Mouse (Mus musculus): ENCODE data around the gene Olfr1513.
"Not testable (repeated sequence)": the region's sequence is repeated elsewhere in the genome, so short reads cannot be mapped to it uniquely, and the experiment has no call there.

The Olfr1513 gene

DNA sequence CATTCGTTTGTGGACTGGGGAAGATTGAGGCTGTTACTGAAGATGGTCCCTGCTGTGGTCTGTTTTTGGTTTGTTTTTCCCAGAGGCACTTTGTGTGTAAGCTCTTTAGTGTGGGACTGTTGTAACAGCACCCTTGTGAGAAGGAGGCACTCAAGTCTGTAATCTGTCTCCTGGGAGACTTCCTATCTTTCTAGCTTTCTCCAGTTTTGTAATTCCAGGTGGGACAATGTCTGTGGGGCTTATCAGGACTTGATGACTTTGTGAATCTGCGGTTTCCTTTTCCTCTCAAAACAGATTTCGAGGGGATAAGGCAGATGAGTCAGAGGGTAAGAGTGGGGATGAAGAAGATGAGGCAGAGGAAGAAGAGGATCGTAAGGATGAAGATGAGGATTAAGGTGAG is at the start of gene Olfr1513:
Gene Olfr1513, minus strand, starts transcription at position 101 of the 400 bp plus-strand sequence.
- no peak for DNase-seq (ENCODE audit: low spot score in 2 of 2)

DNA sequence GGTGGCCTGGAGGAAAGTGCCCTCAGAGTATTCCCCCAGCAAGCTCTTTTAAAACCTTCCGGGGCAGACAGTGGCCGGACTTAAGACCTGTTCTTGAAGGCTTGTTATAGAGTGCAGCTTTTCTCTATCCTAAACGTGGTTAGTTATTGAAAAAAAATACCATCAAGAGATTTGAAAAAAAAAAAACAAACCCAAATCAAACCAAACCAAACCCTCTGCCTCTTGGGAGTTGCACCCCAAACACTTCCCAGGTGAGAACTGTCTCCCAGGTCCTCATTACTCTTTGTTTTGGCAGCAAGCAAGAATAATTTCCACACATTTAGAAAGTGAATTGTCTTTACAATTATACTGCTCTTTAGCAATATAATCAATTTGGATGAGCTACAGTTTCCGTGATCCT is 41.1 kb upstream of the Olfr1513 start, which contains the start of gene Olfr1511:
Gene Olfr1511, minus strand, starts transcription at position 101 of the 400 bp plus-strand sequence.
- no peak for DNase-seq (ENCODE audit: low spot score in 2 of 2)

DNA sequence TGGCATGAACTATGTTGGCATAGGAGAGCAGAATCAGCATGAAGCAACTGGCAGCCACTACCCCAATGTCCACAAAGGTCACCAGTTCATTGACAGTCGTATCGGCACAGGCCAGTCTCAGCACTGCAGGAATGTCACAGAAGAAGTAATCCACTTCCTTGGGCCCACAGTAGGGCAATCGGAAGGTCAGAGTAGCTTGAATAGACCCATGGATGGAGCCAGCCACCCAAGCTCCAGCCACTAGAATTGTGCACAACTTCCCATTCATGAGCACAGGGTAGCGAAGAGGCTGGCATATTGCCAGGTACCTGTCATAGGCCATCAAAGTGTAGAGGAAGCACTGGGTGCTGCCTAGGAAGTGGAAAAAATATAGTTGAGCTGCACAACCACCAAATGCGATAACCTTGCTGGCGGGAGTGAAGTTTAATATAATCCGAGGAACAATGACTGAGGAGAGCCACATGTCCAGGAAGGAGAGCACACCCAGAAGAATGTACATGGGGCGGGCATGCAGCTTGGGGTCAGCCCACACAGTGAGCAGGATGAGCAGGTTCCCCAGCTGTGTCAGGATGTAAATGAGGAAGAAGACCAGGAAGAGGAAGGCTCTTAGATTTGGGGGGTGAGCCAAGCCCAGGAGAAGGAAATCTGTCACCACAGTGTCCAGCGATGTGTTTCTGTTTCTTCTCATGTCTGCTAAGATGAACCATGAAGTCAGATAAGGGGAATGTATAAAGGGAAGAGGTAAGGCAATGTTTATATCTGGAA is 34.1 kb upstream of the Olfr1513 start:
- not testable (repeated sequence) for DNase-seq (ENCODE audit: low spot score in 2 of 2)

DNA sequence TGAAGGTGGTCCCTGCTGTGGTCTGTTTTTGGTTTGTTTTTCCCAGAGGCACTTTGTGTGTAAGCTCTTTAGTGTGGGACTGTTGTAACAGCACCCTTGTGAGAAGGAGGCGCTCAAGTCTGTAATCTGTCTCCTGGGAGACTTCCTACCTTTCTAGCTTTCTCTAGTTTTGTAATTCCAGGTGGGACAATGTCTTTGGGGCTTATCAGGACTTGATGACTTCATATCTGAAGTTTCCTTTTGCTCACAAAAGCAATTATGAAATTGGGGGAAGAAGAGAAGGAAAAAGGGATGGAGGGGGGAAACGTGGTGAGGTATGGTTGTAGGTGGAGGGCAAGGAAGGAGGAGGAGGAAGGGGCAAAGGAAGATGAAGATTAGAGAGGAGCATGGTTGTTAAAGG is 22.9 kb upstream of the Olfr1513 start, which contains the start of gene Olfr1512:
Gene Olfr1512, minus strand, starts transcription at position 101 of the 400 bp plus-strand sequence.
- no peak for DNase-seq (ENCODE audit: low spot score in 2 of 2)

DNA sequence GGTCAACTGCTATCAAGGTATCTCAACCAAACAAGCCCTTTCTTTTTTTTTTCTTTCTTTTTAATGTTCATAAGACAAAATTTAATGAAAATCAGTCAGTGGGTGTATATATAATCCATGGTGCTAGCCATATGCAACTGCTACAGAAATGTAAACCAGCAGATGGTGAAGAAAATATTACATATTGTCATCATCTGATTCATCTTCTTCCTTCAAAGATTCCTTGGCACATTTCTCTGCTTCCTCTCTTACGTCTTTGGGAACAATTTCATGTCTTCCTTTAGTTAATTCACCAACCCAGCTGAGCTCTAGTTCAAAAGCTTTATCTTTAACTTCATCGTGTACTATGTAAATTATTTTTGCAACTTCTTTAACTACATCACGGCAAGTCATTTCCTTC is 12.5 kb upstream of the Olfr1513 start:
- peak in 1 of 2 experiments; percentile 6 for DNase-seq (ENCODE audit: low spot score in 2 of 2)

DNA sequence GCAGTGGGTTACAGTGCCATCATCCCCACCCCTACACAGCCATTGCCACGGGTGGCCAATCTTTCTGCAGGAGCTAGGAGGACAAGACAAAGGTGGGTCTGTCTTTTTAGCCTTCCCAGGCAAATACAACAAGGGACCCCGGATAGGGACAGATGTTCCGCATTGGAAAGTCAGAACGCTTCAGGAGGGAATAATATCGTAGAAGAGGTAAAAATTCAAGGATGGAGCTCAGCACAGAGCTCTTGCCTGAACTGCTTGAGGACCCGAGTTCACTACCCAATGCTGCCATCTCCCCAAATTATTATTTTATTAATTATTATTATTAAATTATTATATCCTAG is 16.7 kb downstream of the Olfr1513 start:
- no peak for DNase-seq (ENCODE audit: low spot score in 2 of 2)

DNA sequence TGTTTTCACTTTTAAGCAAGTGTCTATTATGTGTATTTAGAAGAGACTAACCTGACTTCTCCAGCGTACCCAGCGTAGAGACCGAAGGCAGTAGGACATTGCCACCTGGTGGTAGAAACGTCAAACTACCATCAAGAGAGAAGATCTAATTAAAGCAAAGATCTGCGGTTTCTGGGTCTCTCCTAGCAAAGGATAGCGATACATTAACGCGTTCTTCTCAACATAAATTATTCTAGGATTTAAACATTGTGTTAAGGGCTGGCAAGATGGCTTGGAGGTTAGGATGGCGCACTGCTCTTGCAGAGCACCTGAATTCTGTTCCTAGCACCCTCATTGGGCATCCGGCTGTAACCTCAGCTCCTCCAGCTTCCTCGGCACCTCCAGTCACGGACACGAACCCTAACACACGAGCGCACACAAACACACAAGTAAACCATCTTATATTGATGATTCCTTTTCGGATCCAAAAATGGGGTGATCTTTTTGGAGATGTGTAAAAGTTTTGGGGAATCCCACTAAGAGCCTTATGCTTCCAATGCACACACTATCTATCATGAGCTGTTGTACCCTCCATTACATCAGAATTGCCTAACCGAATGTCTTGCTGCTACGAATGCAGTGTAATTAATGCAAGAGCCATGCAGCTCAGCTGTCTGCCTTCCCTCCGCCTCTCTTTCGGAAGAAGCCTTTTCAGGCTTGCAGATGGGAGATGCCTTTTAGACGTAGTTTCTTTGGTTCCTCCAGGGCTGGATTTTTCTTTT is 17.3 kb downstream of the Olfr1513 start:
- peak; percentile 58 to 84 for DNase-seq (ENCODE audit: low spot score in 2 of 2)

DNA sequence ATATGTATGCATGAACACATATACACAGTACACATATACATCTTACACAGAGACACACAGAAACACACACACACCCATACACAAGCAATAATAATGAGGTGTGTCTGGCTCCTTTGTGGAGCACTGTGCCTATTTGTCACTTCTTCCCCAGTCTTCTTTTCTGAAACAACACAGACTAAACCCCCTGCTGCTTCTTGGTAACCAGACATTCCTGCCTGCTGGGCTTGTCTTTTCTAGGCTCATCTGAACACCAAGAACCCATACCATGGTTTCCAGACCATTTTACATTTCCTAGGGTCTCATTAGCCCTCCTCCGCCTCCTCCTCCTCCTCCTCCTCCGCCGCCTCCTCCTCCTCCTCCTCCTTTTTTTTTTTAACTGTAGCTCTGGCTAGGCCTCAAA is 24.0 kb downstream of the Olfr1513 start:
- DNase-seq (ENCODE audit: low spot score in 2 of 2) = no peak

DNA sequence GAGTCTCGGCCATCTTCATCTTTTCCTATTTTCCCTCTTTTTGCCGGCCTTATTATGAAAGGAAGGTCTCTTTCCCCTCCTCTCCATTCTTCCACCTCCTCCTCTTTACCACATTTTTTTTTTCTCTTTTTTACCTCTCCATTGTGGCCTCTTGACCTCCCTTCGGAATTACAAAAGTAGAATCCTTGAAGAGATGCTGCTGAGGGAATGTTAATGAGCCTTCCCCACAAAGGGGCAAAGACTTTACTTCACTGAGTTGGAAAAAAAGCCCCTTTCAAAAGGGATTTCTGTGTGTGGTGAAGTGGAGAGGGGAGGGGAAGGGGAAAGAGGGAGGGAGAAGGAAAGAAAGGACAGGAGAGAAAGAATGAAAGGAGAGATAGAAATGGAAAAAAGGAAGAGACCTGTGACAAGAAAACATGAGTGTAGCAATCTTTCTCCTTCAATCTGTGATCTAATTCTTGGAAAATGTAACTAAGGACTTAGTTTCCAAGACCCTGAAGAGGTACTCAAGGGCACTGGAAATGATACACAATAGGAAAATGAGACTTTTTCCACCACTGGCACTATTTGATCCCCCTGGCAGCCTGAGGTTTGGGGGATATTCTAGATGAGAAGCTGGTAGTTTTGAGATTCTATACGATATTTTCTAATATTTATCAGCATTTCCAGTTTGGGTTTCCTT is 25.0 kb downstream of the Olfr1513 start:
- no peak for DNase-seq (ENCODE audit: low spot score in 2 of 2)

DNA sequence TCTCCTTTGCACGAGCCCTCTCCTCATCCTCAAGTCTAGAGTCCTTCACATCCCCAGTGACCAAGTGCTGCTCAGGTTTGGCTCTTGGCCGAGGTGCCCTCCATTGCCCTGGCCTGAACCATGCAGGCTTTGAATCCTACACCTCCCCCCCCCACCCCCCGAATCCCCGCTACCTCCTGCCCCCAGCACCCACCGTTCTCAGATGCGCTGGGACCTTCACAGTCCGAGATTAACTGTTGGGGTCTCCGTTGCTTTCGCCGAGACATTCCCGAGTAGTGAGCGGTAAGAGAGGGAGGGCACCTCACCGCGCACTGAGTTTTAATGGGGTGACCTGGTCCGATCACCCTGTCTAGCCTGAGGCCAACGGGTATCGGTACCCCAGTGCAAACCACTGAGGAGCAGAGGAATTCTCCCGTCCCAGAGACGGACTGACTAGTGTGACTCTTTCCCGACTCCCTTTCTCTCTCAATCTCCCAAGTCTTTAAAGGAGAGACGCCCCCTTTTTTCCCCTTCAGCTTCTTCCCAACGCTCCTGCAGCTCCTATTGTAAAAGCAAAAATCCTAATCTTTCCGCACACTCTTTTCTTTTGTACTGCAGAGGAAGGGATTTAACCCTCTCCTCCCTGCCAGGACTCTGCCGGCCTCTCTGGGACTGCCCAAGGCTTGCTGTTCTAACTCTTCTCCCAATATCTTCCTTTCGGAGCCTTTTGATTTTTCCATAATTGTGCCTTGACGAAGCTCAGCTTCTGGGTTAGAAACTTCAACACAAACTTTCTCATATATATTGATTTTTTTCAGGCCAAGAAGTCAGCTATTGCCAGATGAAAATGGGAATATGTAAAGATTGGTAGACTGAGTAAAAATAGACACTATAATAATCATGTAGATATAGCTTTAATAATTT is 28.0 kb downstream of the Olfr1513 start, which contains the start of gene Sall2:
Gene Sall2, minus strand, starts transcription at position 853 of the 903 bp plus-strand sequence.
- no peak for DNase-seq (ENCODE audit: low spot score in 2 of 2)

DNA sequence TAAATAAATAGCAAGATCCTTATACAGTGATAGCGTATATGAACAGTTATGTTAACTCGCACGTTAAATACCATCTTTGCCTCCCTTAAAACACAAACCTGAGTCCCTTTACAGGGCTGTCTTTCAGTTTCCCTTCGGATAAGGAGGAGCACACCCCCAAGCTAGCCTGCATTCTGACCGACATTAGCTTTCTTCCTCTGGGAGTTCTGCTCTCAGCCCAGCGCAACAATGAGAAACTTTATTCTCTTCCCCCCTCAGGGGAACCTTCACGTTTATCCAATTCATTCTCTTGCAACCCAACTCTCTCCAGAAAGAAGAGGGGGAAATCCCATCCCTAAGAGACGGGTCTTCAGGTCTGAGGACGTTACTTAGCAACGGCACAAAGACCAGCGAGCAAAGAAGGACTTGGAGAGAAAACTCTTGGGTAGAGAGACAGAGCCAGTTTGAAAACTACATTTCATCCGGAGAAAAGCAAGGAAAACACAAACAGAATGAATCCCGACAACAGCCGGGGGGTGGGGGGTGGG is 28.8 kb downstream of the Olfr1513 start:
- no peak for DNase-seq (ENCODE audit: low spot score in 2 of 2)

DNA sequence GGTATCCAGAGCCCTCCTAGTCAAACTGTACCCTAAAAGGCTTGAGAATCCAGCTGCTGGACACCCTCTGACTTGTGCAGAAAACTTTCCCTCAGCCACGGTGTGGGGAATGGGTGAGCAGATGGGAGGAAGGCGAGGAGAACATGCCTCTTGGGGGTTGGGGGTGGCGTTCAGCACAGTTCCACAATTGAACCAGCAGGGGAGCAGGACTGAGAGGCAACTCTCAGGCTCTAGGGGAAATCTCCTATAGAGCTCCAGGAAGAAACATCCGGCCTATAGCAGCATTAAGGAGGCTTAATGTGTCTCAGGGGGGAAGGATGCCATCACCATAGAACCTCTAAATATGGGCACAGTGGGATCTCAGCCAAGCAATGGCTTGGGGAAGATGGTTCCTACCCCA is 30.3 kb downstream of the Olfr1513 start:
- DNase-seq (ENCODE audit: low spot score in 2 of 2) = no peak

DNA sequence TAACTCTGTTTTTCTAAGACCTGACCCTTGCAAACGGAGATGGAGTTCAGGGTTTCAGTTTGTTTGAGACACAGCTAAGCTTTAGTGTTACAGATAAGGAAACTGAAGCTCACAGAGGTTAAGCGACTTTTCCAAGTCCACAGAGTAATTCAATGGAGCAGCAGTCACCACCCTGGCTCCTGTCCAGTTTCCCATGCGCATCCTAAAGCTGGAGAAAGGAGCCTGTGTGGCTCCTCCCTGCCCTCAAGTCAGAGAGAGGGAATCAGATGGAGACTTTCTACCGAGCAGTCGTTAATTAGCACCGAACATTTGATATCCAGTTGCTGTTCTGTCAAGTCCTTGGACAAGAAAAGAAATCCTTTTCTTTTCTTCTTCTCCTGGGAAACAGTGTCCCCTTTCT is 36.8 kb downstream of the Olfr1513 start:
- DNase-seq (ENCODE audit: low spot score in 2 of 2) = no peak

DNA sequence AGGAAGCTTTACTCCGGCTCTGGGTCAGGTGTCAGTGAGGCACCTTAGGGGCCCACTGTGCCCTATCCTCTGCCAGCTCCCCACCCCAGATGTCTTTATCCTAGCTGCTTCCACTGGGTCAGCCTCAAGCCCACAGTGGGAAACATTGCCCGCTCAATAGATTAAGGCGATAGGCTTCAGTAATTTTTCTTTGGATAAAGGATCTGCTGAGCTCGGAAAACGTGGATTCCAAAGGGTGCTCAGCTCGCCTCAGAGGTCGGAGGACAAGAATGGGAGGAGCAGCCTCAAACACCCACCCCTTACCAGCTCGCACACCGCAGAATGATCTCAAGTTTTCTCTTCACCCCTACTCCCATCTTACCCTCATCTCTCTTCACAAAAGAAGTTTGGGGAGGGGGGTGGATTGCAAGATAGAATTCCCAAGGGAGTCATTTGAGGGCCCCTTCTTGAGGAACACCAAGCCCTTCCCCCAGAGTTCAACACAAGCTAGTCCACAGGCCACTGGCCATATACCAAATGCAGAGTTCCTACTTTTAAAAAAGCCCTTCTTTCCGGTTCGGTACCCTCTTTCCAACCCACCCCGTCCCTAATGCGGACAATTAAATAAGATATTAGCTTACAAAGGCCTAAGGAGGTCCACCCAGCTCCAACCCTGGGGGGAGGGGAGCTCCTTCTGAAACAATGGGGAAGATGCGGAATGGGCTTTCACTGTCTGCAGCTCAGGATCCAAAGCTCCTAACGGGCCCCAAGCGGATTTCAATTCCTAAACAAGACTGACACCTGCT is 39.6 kb downstream of the Olfr1513 start:
- no peak for DNase-seq (ENCODE audit: low spot score in 2 of 2)

DNA sequence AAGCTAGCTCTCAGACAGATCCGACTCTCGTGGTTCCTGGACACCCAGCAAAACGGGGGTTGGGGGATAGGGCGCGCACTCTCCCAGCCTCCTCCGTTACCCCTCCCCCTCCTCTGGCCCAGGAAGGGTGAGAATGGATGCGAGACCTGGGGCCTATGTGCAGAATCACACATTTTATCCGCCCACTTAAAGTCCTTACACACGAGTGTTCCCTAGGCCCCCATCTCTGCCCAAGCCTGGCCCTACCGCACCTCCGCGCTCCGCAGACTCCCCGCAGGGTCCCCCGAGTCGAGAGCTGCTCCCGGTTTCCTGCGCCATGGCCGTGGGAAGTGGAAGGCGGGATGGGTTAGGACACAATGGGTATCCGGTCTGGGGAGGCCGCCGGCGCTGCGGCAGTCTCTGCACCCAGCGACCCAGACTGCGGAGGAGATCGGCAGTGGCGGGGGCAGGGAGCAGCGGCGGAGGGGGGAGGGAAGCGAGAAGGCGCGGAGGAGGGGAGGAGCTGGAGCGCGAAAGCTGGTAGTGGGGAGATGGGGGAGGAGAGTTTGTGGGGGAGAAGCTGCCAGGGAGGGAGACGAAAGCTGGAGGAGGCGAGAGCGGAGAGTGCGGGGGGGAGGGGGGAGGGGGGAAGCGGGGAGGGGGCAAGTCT is 40.3 kb downstream of the Olfr1513 start:
- DNase-seq (ENCODE audit: low spot score in 2 of 2) = peak; percentile 63 to 77

DNA sequence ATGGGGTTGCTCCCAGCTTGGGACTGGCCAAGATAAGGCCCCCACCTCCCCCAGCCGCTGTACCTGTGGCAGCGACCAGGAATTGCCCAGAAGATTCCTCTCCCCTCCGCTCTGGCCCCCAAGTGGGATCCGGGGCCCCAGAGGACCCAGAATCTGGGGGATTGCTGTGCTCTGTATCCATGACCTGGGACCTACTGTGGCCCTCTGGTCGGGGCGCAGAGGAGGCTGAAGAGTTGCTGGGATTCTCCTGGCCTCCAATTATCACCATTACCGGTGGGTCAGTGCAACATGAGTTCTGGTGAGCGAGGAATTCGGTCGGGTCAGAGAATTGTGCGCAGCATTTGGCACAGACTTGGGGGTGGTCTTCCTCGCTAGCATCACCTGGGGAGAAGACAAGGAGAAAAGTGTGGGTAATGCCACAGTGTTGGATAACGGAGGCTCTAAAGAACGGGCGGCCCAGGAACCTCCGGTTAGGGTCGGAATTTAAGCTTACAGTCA is 40.9 kb downstream of the Olfr1513 start:
- no peak for DNase-seq (ENCODE audit: low spot score in 2 of 2)

DNA sequence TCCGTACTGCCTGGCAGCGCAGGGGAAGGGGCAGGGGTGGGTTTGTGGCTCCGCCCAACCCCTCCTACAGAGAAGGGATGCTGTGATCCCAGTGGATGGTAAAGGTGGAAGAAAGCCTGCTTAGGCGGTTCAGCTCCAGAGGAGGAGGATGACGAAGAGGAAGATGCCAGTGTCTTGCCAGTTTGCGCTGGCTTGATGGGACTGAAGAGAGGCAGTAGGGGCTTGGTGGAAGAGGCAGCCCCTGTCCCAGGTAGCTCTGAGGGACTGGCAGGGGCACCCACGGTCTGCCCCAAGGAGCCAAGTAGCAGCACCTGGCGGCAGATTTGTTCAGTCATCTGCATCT is 41.4 kb downstream of the Olfr1513 start:
- no peak for DNase-seq (ENCODE audit: low spot score in 2 of 2)

DNA sequence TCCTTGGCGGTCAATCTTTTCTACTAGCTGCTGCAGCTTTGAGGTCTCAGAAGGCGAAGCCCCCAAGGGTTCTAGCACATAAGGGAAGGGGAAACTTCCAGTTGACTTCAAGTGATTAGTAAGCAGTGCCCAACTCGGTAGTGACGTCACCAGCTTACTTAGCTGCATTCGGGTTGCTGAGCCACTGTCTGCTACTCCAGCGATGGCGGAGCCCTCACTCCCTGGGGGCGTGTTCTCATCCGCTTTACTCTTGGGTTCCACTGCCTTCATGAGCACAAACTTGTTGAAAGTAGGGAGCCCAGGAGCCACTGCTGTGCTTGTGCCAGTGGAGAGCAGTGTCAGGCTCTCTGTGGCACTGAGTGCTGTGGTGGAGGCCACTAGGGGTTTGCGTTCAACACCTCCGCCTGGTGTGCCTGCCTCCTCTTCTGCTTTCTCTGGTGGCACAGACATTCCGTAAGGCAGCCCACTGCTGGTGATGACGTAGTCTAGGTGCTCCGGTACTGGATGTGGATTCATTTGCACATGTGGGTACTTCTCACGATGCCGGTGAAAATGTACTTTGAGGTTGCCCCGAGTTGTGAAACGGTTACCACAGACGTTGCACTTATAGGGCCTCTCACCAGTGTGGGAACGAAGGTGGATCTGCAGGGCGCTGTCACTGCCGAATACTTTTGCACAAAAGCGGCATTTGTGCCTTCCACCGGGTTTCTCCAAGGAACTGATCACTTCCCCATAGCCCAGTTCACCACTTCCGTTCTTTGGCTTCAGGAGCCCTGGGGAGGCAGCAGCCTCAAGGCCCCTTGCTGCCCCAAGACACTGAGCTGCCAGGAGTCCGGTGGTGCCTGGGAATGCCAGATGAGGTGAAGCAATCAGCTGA is 42.0 kb downstream of the Olfr1513 start:
- no peak for DNase-seq (ENCODE audit: low spot score in 2 of 2)

DNA sequence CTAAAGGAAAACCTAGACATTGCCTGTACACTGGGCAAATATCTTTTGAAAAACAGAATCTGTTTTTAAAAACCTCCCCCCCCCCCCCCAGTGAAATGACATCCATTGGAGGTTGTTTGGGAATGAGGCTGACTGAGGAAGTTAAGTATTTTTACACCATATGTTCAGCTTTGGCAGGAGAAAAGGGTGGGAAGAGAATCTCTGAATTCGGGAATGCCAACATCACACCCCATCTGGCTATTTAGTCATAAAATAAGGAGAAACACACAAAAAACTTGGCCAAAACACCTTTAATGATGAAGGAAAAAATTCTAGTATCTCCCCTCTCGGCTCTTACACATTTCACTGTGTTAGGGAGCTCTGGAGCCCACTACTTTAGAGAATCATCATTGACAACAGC is 45.3 kb downstream of the Olfr1513 start:
- DNase-seq (ENCODE audit: low spot score in 2 of 2) = no peak
